Mouse (Mus musculus) liver, adult 2 months (tissue): ENCODE measurements around the gene Dock2. TPM values are rescaled to one million over a fixed set of nuclear protein-coding genes. Genes with fewer than 3 reads are reported as not detected.

ENCODE experiments used
- DNase-seq: peaks from one replicate; pipeline ENCODE4 v3.0.0-alpha.2; 2011; ENCODE audit warnings: low read depth, low spot score; ENCODE audit errors: extremely low read depth
- H3K27ac ChIP-seq: fragments of 200-500 bp; replicated peaks from 2 replicates; pipeline ENCODE4 v1.5.1; 2012; ENCODE audit warnings: low read depth, mild to moderate bottlenecking, control low read depth, inconsistent platforms, low read length; ENCODE audit not compliant: insufficient read depth
- H3K27me3 ChIP-seq: fragments of 200-500 bp; 2 replicates; pipeline ENCODE4 v1.6.1; 2012; ENCODE audit warnings: mild to moderate bottlenecking, moderate library complexity, low read length, inconsistent platforms; ENCODE audit not compliant: control insufficient read depth, insufficient read depth
- H3K36me3 ChIP-seq: fragments of 200-500 bp; 2 replicates; pipeline ENCODE4 v1.6.1; 2012; ENCODE audit warnings: low read length, inconsistent platforms; ENCODE audit not compliant: control insufficient read depth, insufficient read depth
- H3K4me1 ChIP-seq: fragments of 200-500 bp; 2 replicates; pipeline ENCODE4 v1.6.1; 2011; ENCODE audit warnings: low read length; ENCODE audit not compliant: control insufficient read depth, insufficient read depth
- H3K4me3 ChIP-seq: fragments of 200-500 bp; 2 replicates; pipeline ENCODE4 v1.5.1; 2011; ENCODE audit warnings: low read depth, mild to moderate bottlenecking, control low read depth, low read length, moderate library complexity; ENCODE audit not compliant: insufficient read depth
- H3K79me2 ChIP-seq: fragments of 200-500 bp; 2 replicates; pipeline ENCODE4 v1.6.1; 2012; ENCODE audit warnings: inconsistent platforms, mild to moderate bottlenecking, low read length, moderate library complexity; ENCODE audit not compliant: control insufficient read depth, insufficient read depth
- H3K9ac ChIP-seq: fragments of 200-500 bp; 2 replicates; pipeline ENCODE4 v1.6.1; 2012; ENCODE audit warnings: low read depth, mild to moderate bottlenecking, control low read depth, inconsistent platforms, low read length
- CTCF ChIP-seq: fragments of 200-500 bp; IDR thresholded peaks from 2 replicates; pipeline ENCODE4 v1.5.1; 2011; ENCODE audit warnings: low read depth, low read length, control low read depth
- POLR2A ChIP-seq: fragments of 200-500 bp; IDR thresholded peaks from 2 replicates; pipeline ENCODE4 v1.6.1; 2011; ENCODE audit warnings: low read length, control low read depth; ENCODE audit not compliant: insufficient read depth; ENCODE audit errors: extremely low read depth
- WGBS: fragments of 180-500 bp; shearing (Covaris S2); methylation state at CpG from one replicate; pipeline ENCODE4 v1.1.7; 2018; 5-methylcytosine and 5-hydroxymethylcytosine counted together
- polyA plus RNA-seq: library from polyadenylated mRNA; depleted of rRNA; stranded (reverse); fragments of >200 nt; gene quantifications from 2 replicates; pipeline ENCODE4 v1.2.3, GENCODE M21; 2012
- total RNA-seq: library from RNA; depleted of rRNA; stranded (reverse); fragments of >200 nt; gene quantifications from 2 replicates; pipeline ENCODE4 v1.2.3, GENCODE M21; 2014

Gene Dock2
- total and polyA plus RNA-seq, 2 experiments, result 0.95 to 4.0 TPM

DNA sequence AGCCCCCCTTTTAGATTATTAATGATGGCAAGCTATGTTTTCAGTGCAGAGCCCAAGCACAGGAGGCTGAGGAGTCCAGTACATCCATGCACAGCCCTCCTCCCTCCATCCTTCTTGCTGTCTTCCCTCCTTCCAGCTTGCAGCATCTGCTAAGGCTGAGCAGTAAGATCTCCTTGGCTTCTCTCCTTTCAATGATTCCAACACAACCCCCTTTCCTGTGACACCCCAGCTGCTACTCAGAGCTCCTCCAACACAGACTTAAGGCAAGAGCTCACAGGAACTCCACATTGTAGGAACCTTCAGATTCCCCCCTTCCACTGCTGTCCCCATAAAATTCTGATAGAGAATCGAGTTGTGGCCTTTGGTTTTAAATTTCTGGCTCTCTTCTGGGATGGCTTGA lies 580.9 kb downstream of the Dock2 start:
- H3K36me3 ChIP-seq, result no peaks in the 10 kb centered on the region
- DNase-seq, result no peak
- no peak overlapping the region for H3K9ac ChIP-seq
- WGBS, result 45% methylated on average over 1 of the region's 1 CpGs
- TF ChIP-seq POLR2A (no peak), CTCF (no peak)
- H3K27me3 ChIP-seq, result no peaks in the 10 kb centered on the region
- no peaks in the 10 kb centered on the region for H3K4me1 ChIP-seq
- no peak overlapping the region for H3K27ac ChIP-seq
- H3K4me3 ChIP-seq, result no peak overlapping the region
- no peaks in the 10 kb centered on the region for H3K79me2 ChIP-seq

DNA sequence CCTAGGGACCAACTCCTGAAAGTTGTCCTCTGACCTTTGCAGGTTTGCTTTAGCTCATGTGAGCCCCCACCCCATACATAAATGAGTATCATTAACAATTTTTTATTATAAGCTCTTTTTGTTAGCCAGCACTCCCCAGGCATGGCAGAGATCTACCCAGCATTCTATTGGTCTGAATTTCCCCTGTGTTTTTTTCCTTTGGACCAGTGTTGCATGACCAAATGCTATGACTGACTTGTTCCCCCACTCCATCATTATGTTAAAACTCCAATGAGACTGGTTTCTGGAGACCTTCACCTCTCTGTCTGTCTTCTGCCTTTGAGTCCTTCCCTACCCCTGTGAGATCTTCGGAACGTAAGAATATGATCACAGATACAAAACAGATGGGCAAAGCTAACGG lies 588.5 kb downstream of the Dock2 start:
- H3K79me2 ChIP-seq, result no peaks in the 10 kb centered on the region
- no peak for TF ChIP-seq POLR2A
- TF ChIP-seq CTCF, result no peak
- no peak for DNase-seq
- H3K9ac ChIP-seq, result no peak overlapping the region
- H3K27me3 ChIP-seq, result no peaks in the 10 kb centered on the region
- H3K36me3 ChIP-seq, result no peaks in the 10 kb centered on the region
- no peak overlapping the region for H3K27ac ChIP-seq
- no peak overlapping the region for H3K4me3 ChIP-seq
- H3K4me1 ChIP-seq, result no peaks in the 10 kb centered on the region
- 87% methylated on average over 3 of the region's 3 CpGs for WGBS

DNA sequence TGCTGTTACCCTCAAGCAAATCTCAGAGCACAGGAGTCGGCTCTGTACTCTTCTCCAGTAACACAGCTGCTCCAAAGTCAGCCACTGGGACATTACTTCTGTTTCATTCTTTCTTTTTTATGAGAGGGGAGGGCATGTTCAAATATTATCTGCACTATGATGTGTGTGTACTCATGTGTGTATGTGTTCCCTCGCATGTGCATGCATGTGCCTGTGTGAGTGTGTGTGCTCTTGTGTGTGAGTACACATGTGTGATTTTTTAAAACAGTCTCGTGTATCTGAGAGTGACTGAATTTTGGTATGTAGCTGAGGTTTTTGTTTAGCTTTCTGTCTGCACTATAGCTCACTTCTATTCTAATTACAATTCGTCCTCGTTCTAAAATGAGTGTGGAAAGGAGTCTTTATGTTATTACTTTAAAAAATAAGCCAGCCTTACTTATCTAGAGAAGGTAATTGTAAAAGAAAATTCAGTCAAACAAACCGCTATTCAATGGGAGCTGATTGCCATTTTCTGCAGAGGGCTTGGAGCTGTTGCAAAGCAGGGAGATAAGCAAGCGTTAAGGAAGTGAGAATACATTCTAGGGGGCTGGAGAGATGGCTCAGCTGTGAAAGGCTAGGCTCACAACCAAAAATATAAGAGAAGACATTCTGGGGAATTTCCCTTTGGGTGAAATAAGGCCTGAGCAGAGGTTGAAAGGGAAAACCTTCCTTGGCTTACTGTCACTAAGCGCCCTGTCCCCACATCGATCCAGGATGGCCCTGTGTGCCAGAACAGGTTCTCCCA lies 589.3 kb downstream of the Dock2 start:
- TF ChIP-seq POLR2A, result no peak
- TF ChIP-seq CTCF, result no peak
- DNase-seq, result no peak
- Histone ChIP-seq H3K4me3 (no peak overlapping the region), H3K27ac (no peak overlapping the region), H3K27me3 (no peaks in the 10 kb centered on the region), H3K4me1 (no peaks in the 10 kb centered on the region), H3K36me3 (no peaks in the 10 kb centered on the region), H3K79me2 (no peaks in the 10 kb centered on the region), H3K9ac (no peak overlapping the region)
- WGBS, result 58% methylated on average over 9 of the region's 9 CpGs

DNA sequence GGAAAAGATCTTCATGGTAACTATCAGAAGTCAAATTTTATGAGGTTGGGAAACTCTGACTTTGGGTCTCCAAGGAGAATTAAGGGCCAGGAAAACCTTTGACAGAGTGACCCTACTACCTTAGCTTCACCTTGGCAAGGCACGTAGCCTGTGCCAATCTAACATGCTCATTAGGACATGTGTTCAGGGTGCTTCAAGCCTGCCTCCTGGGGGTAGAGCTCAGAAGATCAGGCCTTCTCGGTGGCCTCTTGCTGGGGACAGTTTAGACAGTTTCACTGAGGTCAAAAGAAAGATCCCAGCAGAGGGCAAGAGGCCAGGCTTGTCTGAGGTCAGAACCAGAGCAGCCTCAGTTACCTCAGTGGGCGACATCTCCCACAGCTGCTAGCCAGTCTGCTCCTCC lies 590.0 kb downstream of the Dock2 start:
- WGBS, result 58% methylated on average over 3 of the region's 3 CpGs
- TF ChIP-seq CTCF (no peak), POLR2A (no peak)
- H3K9ac ChIP-seq, result no peak overlapping the region
- no peak for DNase-seq
- H3K4me1 ChIP-seq, result no peaks in the 10 kb centered on the region
- H3K4me3 ChIP-seq, result no peak overlapping the region
- no peaks in the 10 kb centered on the region for H3K27me3 ChIP-seq
- H3K36me3 ChIP-seq, result no peaks in the 10 kb centered on the region
- H3K79me2 ChIP-seq, result no peaks in the 10 kb centered on the region
- no peak overlapping the region for H3K27ac ChIP-seq

DNA sequence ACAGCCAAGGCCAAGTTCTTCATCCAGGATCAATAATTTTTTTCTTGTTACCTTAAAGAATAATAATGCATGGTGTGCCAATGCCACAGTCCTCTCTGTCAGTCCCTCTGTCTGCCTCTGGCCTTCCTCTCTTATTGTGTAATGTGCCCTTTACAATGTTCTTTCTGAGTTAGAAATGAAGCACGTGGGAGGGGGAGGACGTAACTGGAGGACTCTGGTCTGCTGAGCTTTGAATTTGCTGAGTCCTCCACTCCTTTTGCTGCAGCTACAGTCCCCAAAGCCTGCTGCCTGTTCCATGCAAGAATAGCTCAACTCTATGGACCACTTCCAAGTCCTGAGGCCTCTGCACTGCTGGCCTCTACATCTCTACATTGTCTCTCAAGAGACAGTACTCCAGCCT lies 599.4 kb downstream of the Dock2 start:
- Histone ChIP-seq H3K9ac (no peak overlapping the region), H3K27me3 (no peaks in the 10 kb centered on the region), H3K4me1 (no peaks in the 10 kb centered on the region), H3K4me3 (no peak overlapping the region), H3K79me2 (no peaks in the 10 kb centered on the region), H3K27ac (no peak overlapping the region), H3K36me3 (no peaks in the 10 kb centered on the region)
- 52% methylated on average over 2 of the region's 2 CpGs for WGBS
- TF ChIP-seq POLR2A, result no peak
- TF ChIP-seq CTCF, result no peak
- peak; percentile 26 for DNase-seq
